Mouse (Mus musculus): Measurements from ENCODE around the gene Parvb.

Gene Parvb

DNA sequence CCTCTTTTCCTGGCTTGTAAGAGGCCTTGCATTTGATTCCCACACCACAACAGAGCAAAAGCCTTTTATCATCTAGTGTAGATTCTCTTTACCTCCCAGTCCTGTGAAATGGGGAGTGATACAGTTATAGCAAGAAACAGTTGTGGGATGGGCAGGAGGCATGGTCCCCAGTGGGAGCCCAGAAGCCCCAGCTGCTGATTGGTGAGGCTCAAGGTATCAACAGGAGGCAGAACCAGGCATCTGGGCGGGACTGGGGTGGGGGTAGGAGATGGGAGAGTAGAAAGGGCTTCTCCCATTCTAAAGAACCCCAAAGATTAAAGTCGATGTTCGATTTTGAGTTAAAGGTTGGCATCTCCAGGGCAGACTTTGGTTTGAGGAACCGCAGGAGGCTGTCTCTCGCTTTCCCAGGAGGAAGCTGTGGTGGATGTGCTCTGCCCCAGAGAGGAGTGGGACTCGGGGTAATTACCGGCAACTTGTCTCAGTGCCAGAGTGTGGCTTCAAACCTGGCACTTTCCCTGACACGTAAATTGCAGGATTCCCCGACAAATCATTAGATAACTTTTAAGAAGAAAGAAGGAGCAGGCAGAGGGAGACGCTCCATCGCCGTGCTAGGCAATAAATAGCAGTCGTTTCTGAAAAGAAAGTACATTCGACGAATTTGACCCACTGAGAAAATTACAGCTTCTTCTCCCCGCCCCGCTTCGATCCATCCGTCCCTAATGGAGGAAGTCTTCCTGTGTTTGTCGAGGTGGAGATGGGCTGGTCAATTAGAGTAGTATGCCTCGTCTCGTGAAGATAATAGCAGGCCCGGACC lies 13.7 kb upstream of the Parvb start:
- DNase-seq: no peak

GRCm38 (mm10) chr15:84218783-84219271 lies 13.0 kb upstream of the Parvb start:
- no peak for DNase-seq

GRCm38 (mm10) chr15:84221539-84221938 lies 10.3 kb upstream of the Parvb start:
- DNase-seq: no peak

- no peak for DNase-seq
These were observed 8.4 kb upstream of the Parvb start for GRCm38 (mm10) chr15:84223423-84223822.

GRCm38 (mm10) chr15:84224779-84225178 lies 7.1 kb upstream of the Parvb start:
- no peak for DNase-seq

GRCm38 (mm10) chr15:84226918-84227317 lies 4.9 kb upstream of the Parvb start:
- DNase-seq: no peak

DNA sequence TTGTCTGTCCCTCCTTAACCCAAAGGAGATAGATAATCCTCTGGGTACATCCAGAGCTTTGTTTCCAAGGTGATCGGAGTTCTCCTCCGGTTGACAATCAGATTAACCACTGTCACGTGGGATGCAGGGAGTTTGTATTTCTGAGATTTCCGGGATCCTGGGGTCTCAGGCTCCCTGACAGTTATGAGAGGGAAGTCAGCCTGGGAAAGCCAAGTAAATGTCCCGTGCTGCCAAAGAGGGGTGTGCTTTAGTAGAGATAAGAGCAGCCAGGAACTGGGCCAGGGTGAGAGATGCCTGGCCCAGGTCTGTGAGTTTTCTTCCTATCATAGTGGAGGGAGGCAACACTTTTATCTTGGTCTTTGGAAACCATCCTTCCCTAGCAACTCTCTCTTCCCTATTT lies 1.2 kb upstream of the Parvb start:
- no peak for DNase-seq

GRCm38 (mm10) chr15:84231113-84231712 lies 630 bp upstream of the Parvb start:
- no peak for DNase-seq

- DNase-seq: no peak
These were observed 766 bp downstream of the Parvb start for GRCm38 (mm10) chr15:84232609-84233008.

DNA sequence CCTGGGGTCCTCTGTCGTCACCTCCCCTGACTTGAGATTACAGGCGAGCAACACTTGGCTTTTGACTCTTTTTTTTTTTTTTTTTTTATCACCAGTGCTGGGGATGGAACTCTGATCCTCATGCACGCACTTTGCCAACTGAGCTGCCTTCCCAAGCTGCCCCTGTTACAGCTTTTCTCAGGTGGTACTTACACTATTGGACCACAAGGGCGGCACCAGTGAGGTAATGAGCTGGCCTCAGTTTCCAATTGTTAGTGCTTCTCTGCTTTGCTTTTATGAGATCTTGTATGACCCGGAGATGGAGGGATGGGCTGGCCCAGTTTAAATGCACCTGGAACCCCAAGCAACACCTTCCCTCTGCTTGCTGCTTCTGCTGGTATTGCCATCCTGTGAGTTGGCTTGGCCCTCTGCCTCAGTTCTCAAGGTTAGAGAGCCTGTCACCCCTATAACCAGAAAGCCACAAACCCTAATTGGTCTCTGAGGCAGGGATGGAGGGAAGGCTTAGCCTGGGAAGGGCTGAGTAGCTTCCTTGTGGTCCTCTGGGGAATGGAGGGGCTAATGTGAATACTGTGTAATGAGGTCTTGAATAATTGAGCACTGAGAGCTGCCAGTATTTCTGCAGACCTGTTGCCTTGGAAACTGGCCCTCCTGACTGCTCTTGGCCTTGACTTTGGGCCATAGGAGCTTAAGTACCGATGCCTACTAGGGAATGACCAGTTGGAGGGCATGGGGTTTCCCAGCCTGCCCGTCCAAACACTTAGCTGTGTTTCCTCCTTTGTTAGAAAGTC lies 3.1 kb downstream of the Parvb start:
- DNase-seq: no peak

- DNase-seq: no peak
These were observed 3.8 kb downstream of the Parvb start for GRCm38 (mm10) chr15:84235646-84236045.

- no peak for DNase-seq
These were observed 6.7 kb downstream of the Parvb start for GRCm38 (mm10) chr15:84238552-84238951.

GRCm38 (mm10) chr15:84238991-84239401 lies 7.2 kb downstream of the Parvb start:
- DNase-seq: no peak

DNA sequence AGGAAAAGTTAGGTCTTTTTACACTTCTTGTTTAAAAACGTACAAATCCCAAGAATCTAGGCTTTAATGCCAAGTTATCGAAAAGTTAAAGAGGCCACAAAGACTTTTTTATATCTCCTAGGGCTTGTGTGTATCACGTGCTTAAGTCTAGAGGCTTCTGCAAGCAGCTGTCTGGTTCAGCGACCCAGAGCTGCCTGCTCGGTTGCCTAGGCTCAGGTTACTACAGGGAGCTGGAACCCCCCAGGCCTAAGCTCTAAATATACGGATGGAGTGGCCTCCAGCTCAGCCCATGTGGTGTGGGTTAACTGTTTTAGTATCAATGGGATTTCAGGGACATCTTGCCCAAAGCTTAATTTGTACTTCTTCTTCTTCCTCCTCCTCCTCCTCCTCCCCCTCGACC lies 9.7 kb downstream of the Parvb start:
- DNase-seq: no peak

GRCm38 (mm10) chr15:84245104-84245503 lies 13.3 kb downstream of the Parvb start:
- DNase-seq: no peak

- no peak for DNase-seq
These were observed 14.4 kb downstream of the Parvb start for GRCm38 (mm10) chr15:84246195-84246594.

- no peak for DNase-seq
These were observed 15.5 kb downstream of the Parvb start for GRCm38 (mm10) chr15:84247309-84247708.

- no peak for DNase-seq
These were observed 19.4 kb downstream of the Parvb start for GRCm38 (mm10) chr15:84251227-84251626.

DNA sequence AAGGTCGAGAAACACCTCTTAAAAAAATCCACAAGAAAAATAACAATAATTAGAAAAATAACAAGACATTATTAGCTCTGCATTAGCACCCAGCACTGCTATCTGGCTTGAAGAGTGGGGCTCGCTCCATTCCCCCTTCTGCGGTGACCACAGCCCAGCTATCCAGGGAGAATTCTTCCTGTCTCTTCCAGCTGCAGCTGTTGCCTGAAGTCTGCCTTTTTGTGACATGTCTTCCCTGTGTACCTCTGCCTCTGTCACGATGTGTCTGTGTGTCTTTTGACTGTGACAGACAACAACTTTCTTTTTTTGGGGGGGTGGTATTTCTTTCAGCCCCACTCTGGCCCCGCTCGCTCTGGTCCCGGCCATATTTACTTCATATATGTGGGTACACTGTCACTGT lies 20.8 kb downstream of the Parvb start:
- DNase-seq: no peak

- DNase-seq: no peak
These were observed 21.9 kb downstream of the Parvb start for GRCm38 (mm10) chr15:84253757-84254156.

GRCm38 (mm10) chr15:84254387-84254786 lies 22.5 kb downstream of the Parvb start:
- no peak for DNase-seq

GRCm38 (mm10) chr15:84256254-84256850 lies 24.5 kb downstream of the Parvb start:
- DNase-seq: no peak

DNA sequence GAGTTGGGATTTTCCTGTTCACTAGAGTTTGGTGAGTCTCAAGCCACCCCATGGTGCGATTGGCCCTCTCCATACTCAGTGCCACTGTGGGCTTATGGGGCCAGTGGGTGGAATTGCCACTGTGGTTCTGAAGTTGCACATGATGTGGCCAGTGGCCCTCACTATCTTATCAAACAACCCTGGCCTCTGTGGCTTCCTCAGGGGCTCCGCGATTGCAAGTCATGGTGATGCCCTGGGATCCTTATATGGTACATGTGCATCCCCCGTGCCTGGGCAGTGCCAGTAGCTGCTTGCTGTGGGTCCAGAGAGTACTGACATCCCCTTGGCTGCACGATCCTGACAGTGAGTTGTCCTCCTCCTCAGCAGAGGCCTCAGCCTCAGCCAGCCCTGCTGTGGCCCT lies 25.0 kb downstream of the Parvb start:
- no peak for DNase-seq
